Mouse (Mus musculus): Measurements from ENCODE around the gene Adora3. TPM values are rescaled to one million over a fixed set of nuclear protein-coding genes. Genes with fewer than 3 reads are reported as not detected.

Adora3 gene
- total and polyA plus RNA-seq, 2 experiments from 2014 or later = 0.16 to 0.18 TPM

- 94% methylated on average over 2 of the region's 2 CpGs for WGBS
- ATAC-seq = no peak
- TF ChIP-seq CTCF (IDR thresholded peaks at IDR 0.05; ENCODE audit: low read depth) = no peak
Observed at GRCm38 (mm10) chr3:105883111-105883510, 12.5 kb downstream of the Adora3 start.

GRCm38 (mm10) chr3:105888961-105889360, 18.3 kb downstream of the Adora3 start:
- Histone ChIP-seq H3K27me3 (ENCODE audit: insufficient read depth, low read length) (no peaks in the 10 kb centered on the region), H3K9me3 (ENCODE audit: low read length) (no peaks in the 10 kb centered on the region), H3K4me2 (ENCODE audit: low read depth, low read length) (no peak overlapping the region), H3K4me1 (ENCODE audit: insufficient read depth, low read length) (no peaks in the 10 kb centered on the region), H3K27ac (no peak overlapping the region), H3K36me3 (ENCODE audit: insufficient read depth, low read length) (no peaks in the 10 kb centered on the region), H3K4me3 (ENCODE audit: low read length) (no peak overlapping the region), H3K9ac (replicated peaks; ENCODE audit: low read length) (no peak overlapping the region)
- WGBS = 73% methylated on average over 3 of the region's 3 CpGs
- TF ChIP-seq CTCF (IDR thresholded peaks at IDR 0.05; ENCODE audit: low read depth) = no peak
- no peak for ATAC-seq
- DNase-seq (ENCODE audit: low spot score) = no peak

More at GRCm38 (mm10) chr3:105883111-105883510, 12.5 kb downstream of the Adora3 start:
- H3K4me2 ChIP-seq (ENCODE audit: low read depth, low read length) = no peak overlapping the region
- no peaks in the 10 kb centered on the region for H3K4me1 ChIP-seq (ENCODE audit: insufficient read depth, low read length)
- no peaks in the 10 kb centered on the region for H3K27me3 ChIP-seq (ENCODE audit: insufficient read depth, low read length)
- no peaks in the 10 kb centered on the region for H3K9me3 ChIP-seq (ENCODE audit: low read length)
- no peak overlapping the region for H3K4me3 ChIP-seq (ENCODE audit: low read length)
- H3K9ac ChIP-seq (replicated peaks; ENCODE audit: low read length) = no peak overlapping the region
- H3K36me3 ChIP-seq (ENCODE audit: insufficient read depth, low read length) = no peaks in the 10 kb centered on the region
- no peak for DNase-seq (ENCODE audit: low spot score)
- H3K27ac ChIP-seq = no peak overlapping the region

GRCm38 (mm10) chr3:105890220-105890619, 19.6 kb downstream of the Adora3 start:
- Histone ChIP-seq H3K4me1 (ENCODE audit: insufficient read depth, low read length) (peaks cover 3% of the 10 kb centered on the region; the same call in 1 of the 2 replicates), H3K27me3 (ENCODE audit: insufficient read depth, low read length) (no peaks in the 10 kb centered on the region), H3K27ac (no peak overlapping the region), H3K4me2 (ENCODE audit: low read depth, low read length) (no peak overlapping the region), H3K9ac (replicated peaks; ENCODE audit: low read length) (no peak overlapping the region), H3K9me3 (ENCODE audit: low read length) (no peaks in the 10 kb centered on the region), H3K36me3 (ENCODE audit: insufficient read depth, low read length) (no peaks in the 10 kb centered on the region), H3K4me3 (ENCODE audit: low read length) (no peak overlapping the region)
- no peak for TF ChIP-seq CTCF (IDR thresholded peaks at IDR 0.05; ENCODE audit: low read depth)
- ATAC-seq = no peak
- no peak for DNase-seq (ENCODE audit: low spot score)
- 66% methylated on average over 4 of the region's 4 CpGs for WGBS

GRCm38 (mm10) chr3:105891141-105891540, 20.5 kb downstream of the Adora3 start:
- DNase-seq (ENCODE audit: low spot score) (no peak), ATAC-seq (no peak)
- WGBS = 90% methylated on average over 3 of the region's 3 CpGs

GRCm38 (mm10) chr3:105891760-105892571, 21.3 kb downstream of the Adora3 start:
- Histone ChIP-seq H3K4me2 (ENCODE audit: low read depth, low read length) (no peak overlapping the region), H3K27me3 (ENCODE audit: insufficient read depth, low read length) (no peaks in the 10 kb centered on the region), H3K27ac (no peak overlapping the region), H3K4me1 (ENCODE audit: insufficient read depth, low read length) (peaks cover 3% of the 10 kb centered on the region; the same call in 1 of the 2 replicates), H3K9ac (replicated peaks; ENCODE audit: low read length) (no peak overlapping the region), H3K9me3 (ENCODE audit: low read length) (no peaks in the 10 kb centered on the region), H3K36me3 (ENCODE audit: insufficient read depth, low read length) (no peaks in the 10 kb centered on the region), H3K4me3 (ENCODE audit: low read length) (no peak overlapping the region)
- ATAC-seq = no peak
- no peak for TF ChIP-seq CTCF (IDR thresholded peaks at IDR 0.05; ENCODE audit: low read depth)
- no peak for DNase-seq (ENCODE audit: low spot score)
- WGBS = 74% methylated on average over 10 of the region's 10 CpGs

More at GRCm38 (mm10) chr3:105891141-105891540, 20.5 kb downstream of the Adora3 start:
- H3K36me3 ChIP-seq (ENCODE audit: insufficient read depth, low read length) = no peaks in the 10 kb centered on the region
- no peak overlapping the region for H3K27ac ChIP-seq
- no peak overlapping the region for H3K4me3 ChIP-seq (ENCODE audit: low read length)
- H3K27me3 ChIP-seq (ENCODE audit: insufficient read depth, low read length) = no peaks in the 10 kb centered on the region
- no peak for TF ChIP-seq CTCF (IDR thresholded peaks at IDR 0.05; ENCODE audit: low read depth)
- H3K4me1 ChIP-seq (ENCODE audit: insufficient read depth, low read length) = peaks cover 3% of the 10 kb centered on the region; the same call in 1 of the 2 replicates
- H3K9me3 ChIP-seq (ENCODE audit: low read length) = no peaks in the 10 kb centered on the region
- H3K9ac ChIP-seq (replicated peaks; ENCODE audit: low read length) = no peak overlapping the region
- H3K4me2 ChIP-seq (ENCODE audit: low read depth, low read length) = no peak overlapping the region

- Histone ChIP-seq H3K27ac (no peak overlapping the region), H3K9me3 (ENCODE audit: low read length) (no peaks in the 10 kb centered on the region), H3K4me3 (ENCODE audit: low read length) (no peak overlapping the region), H3K9ac (replicated peaks; ENCODE audit: low read length) (no peak overlapping the region), H3K4me1 (ENCODE audit: insufficient read depth, low read length) (peaks cover 3% of the 10 kb centered on the region; the same call in 1 of the 2 replicates), H3K4me2 (ENCODE audit: low read depth, low read length) (no peak overlapping the region), H3K27me3 (ENCODE audit: insufficient read depth, low read length) (no peaks in the 10 kb centered on the region), H3K36me3 (ENCODE audit: insufficient read depth, low read length) (no peaks in the 10 kb centered on the region)
- 87% methylated on average over 19 of the region's 19 CpGs for WGBS
- TF ChIP-seq CTCF (IDR thresholded peaks at IDR 0.05; ENCODE audit: low read depth) = no peak
- ATAC-seq (0 out of 2 replicates have a peak, but pooled peaks have one; percentile 27), DNase-seq (ENCODE audit: low spot score) (no peak)
Observed at GRCm38 (mm10) chr3:105892572-105893495, 22.2 kb downstream of the Adora3 start.
